Mouse (Mus musculus) common myeloid progenitor, adult 5-6 weeks (primary cell): Measurements from ENCODE around the gene Traip. TPM values are rescaled to one million over a fixed set of nuclear protein-coding genes. Genes with fewer than 3 reads are reported as not detected.
"Not testable (repeated sequence)": the region's sequence is repeated elsewhere in the genome, so short reads cannot be mapped to it uniquely, and the experiment has no call there.

Experiments used
- ATAC-seq: replicated peaks from 2 replicates; pipeline ENCODE4 v1.8.0; 2016; ENCODE audit warnings: low read depth, mild to moderate bottlenecking, moderate TSS enrichment, inconsistent platforms; ENCODE audit not compliant: poor library complexity, severe bottlenecking
- total RNA-seq: library from RNA; stranded (forward); fragments of 200-1000, 187-1606 nt; gene quantifications from 2 replicates; pipeline ENCODE4 v1.2.3, GENCODE M21; 2017

Traip gene
- total RNA-seq, 1 experiment from 2014 or later, result 23.2 TPM

- ATAC-seq, result no peak
Measured at GRCm38 (mm10) chr9:107992197-107992596, 42.3 kb downstream of the Traip start, which contains the start of gene Cdhr4. Gene Cdhr4, plus strand, starts transcription at chr9:107992497.

- ATAC-seq, result no peak
Measured at GRCm38 (mm10) chr9:107993013-107993412, 43.1 kb downstream of the Traip start.

GRCm38 (mm10) chr9:107994464-107994863, 44.5 kb downstream of the Traip start:
- peak; percentile 57 for ATAC-seq

GRCm38 (mm10) chr9:107995513-107995912, 45.6 kb downstream of the Traip start:
- ATAC-seq, result no peak

- ATAC-seq, result no peak
Measured at GRCm38 (mm10) chr9:107996049-107996448, 46.1 kb downstream of the Traip start, which contains the start of gene Gm20662. Gene Gm20662, plus strand, starts transcription at chr9:107996349.

GRCm38 (mm10) chr9:108001922-108002770, 52.2 kb downstream of the Traip start, which contains the start of gene Ip6k1:
Gene Ip6k1, plus strand, starts transcription at chr9:108002501.
- peak; percentile 99 for ATAC-seq

GRCm38 (mm10) chr9:108002778-108003530, 53.0 kb downstream of the Traip start:
- ATAC-seq, result no peak

- ATAC-seq, result no peak
Measured at GRCm38 (mm10) chr9:108003531-108003890, 53.6 kb downstream of the Traip start.

- ATAC-seq, result no peak
Measured at GRCm38 (mm10) chr9:108008041-108008440, 58.1 kb downstream of the Traip start.

- no peak for ATAC-seq
Measured at GRCm38 (mm10) chr9:108010385-108010784, 60.4 kb downstream of the Traip start.

- ATAC-seq, result not testable (repeated sequence)
Measured at GRCm38 (mm10) chr9:108013577-108013976, 63.6 kb downstream of the Traip start.

GRCm38 (mm10) chr9:108017127-108017526, 67.2 kb downstream of the Traip start:
- no peak for ATAC-seq

- ATAC-seq, result no peak
Measured at GRCm38 (mm10) chr9:108020741-108021140, 70.8 kb downstream of the Traip start.

Other genes with a start within 250 kb of the Traip start
- 0.23 TPM in 1 of 2 replicates, not detected in the other for gene Sema3f, start 239.7 kb upstream of the Traip start, total RNA-seq
- 188 and 222 TPM in 2 replicates for gene Rbm5, start 179.1 kb upstream of the Traip start, total RNA-seq
- 173 and 180 TPM in 2 replicates for gene Rbm6, start 76.9 kb upstream of the Traip start, total RNA-seq
- gene Mon1a, start 62.0 kb upstream of the Traip start, total RNA-seq, result 11.1 and 16.3 TPM in 2 replicates
- 0.41 TPM in 1 of 2 replicates, not detected in the other for gene Mst1r, start 43.3 kb upstream of the Traip start, total RNA-seq
- gene Actl11, start 21.7 kb upstream of the Traip start, total RNA-seq, result not detected in 2 replicates
- gene Camkv, start 14.5 kb upstream of the Traip start, total RNA-seq, result 0.32 TPM in 1 of 2 replicates, not detected in the other
- 42.5 and 52.7 TPM in 2 replicates for gene Uba7, start 25.4 kb downstream of the Traip start, total RNA-seq
- not detected in 2 replicates for gene Gm20661, start 32.9 kb downstream of the Traip start, total RNA-seq
- 38.5 and 45.8 TPM in 2 replicates for gene Inka1, start 35.7 kb downstream of the Traip start, total RNA-seq
- gene Cdhr4, start 42.4 kb downstream of the Traip start, total RNA-seq, result 0.18 TPM in 1 of 2 replicates, not detected in the other
- not detected in 2 replicates for gene Gm20662, start 46.2 kb downstream of the Traip start, total RNA-seq
- gene Ip6k1, start 52.4 kb downstream of the Traip start, total RNA-seq, result 29.5 and 169 TPM in 2 replicates
- 10.7 and 13.0 TPM in 2 replicates for gene Gmppb, start 99.1 kb downstream of the Traip start, total RNA-seq
- 0.49 and 3.3 TPM in 2 replicates for gene Amigo3, start 103.0 kb downstream of the Traip start, total RNA-seq
- not detected in 2 replicates for gene Mst1, start 130.3 kb downstream of the Traip start, total RNA-seq
- 25.7 and 26.2 TPM in 2 replicates for gene Rnf123, start 133.2 kb downstream of the Traip start, total RNA-seq
- 60.8 and 79.3 TPM in 2 replicates for gene Apeh, start 144.5 kb downstream of the Traip start, total RNA-seq
- 3.5 and 4.0 TPM in 2 replicates for gene Bsn, start 240.2 kb downstream of the Traip start, total RNA-seq